Mouse (Mus musculus): ENCODE measurements around the gene Clip1. TPM values are rescaled to one million over a fixed set of nuclear protein-coding genes. Genes with fewer than 3 reads are reported as not detected.

The Clip1 gene
- polyA plus RNA-seq, 1 experiment from 2014 or later: 65.1 TPM

- H3K27ac ChIP-seq: no peak overlapping the region
- H3K36me3 ChIP-seq (ENCODE audit: inconsistent target): peaks cover 69% of the 10 kb centered on the region
- WGBS (ENCODE audit: missing documents): 88% methylated on average over 7 of the region's 7 CpGs
- no peaks in the 10 kb centered on the region for H3K79me2 ChIP-seq (ENCODE audit: inconsistent target)
- no peak overlapping the region for H3K4me3 ChIP-seq (ENCODE audit: inconsistent target)
Observed at GRCm38 (mm10) chr5:123528641-123529040, 155.8 kb downstream of the Clip1 start.

Other genes starting within 250 kb of the Clip1 start
- gene Lrrc43, start 195.3 kb downstream of the Clip1 start, polyA plus RNA-seq (2018): not detected in 3 replicates
- not detected in 3 replicates for gene Il31, start 195.1 kb downstream of the Clip1 start, polyA plus RNA-seq (2018)
- gene B3gnt4, start 174.2 kb downstream of the Clip1 start, polyA plus RNA-seq (2018): not detected in 3 replicates
- 22.3 to 30.5 TPM (median 24.6 TPM) in 3 replicates for gene Diablo, start 160.4 kb downstream of the Clip1 start, polyA plus RNA-seq (2018)
- gene Gm49027, start 159.1 kb downstream of the Clip1 start, polyA plus RNA-seq (2018): not detected in 3 replicates
- 67.1 to 83.9 TPM (median 76.7 TPM) in 3 replicates for gene Vps33a, start 111.6 kb downstream of the Clip1 start, polyA plus RNA-seq (2018)
- gene Zcchc8, start 36.5 kb upstream of the Clip1 start, polyA plus RNA-seq (2018): 25.4 to 34.6 TPM (median 29.5 TPM) in 3 replicates
- 62.5 to 150 TPM (median 74.9 TPM) in 3 replicates for gene Rsrc2, start 64.8 kb upstream of the Clip1 start, polyA plus RNA-seq (2018)
- gene Kntc1, start 65.1 kb upstream of the Clip1 start, polyA plus RNA-seq (2018): 0.50 to 8.5 TPM (median 1.5 TPM) in 3 replicates
- gene Hcar2, start 180.9 kb upstream of the Clip1 start, polyA plus RNA-seq (2018): 0.54 to 2.0 TPM (median 0.57 TPM) in 3 replicates
- gene Hcar1, start 195.4 kb upstream of the Clip1 start, polyA plus RNA-seq (2018): not detected in 3 replicates
- gene Denr, start 222.6 kb upstream of the Clip1 start, polyA plus RNA-seq (2018): 32.8 to 151 TPM (median 58.4 TPM) in 3 replicates
- gene Gm43518, start 242.8 kb upstream of the Clip1 start, polyA plus RNA-seq (2018): not detected in 3 replicates
- gene Ccdc62, start 246.1 kb upstream of the Clip1 start, polyA plus RNA-seq (2018): 0.93 to 1.7 TPM (median 1.1 TPM) in 3 replicates

Measured in macrophage (primary cell).